Mouse (Mus musculus) G1E (cell line): ENCODE data around the gene Ccdc3.

Experiments used
- CTCF ChIP-seq: IDR thresholded peaks from 2 replicates; pipeline ENCODE4 v1.5.1; 2012; ENCODE audit warnings: low read depth, low read length, inconsistent platforms, mixed read lengths
- GATA1 ChIP-seq: IDR thresholded peaks from 2 replicates; pipeline ENCODE4 v1.6.1; 2012; ENCODE audit warnings: borderline replicate concordance, low read length, inconsistent platforms, mixed read lengths

DNA sequence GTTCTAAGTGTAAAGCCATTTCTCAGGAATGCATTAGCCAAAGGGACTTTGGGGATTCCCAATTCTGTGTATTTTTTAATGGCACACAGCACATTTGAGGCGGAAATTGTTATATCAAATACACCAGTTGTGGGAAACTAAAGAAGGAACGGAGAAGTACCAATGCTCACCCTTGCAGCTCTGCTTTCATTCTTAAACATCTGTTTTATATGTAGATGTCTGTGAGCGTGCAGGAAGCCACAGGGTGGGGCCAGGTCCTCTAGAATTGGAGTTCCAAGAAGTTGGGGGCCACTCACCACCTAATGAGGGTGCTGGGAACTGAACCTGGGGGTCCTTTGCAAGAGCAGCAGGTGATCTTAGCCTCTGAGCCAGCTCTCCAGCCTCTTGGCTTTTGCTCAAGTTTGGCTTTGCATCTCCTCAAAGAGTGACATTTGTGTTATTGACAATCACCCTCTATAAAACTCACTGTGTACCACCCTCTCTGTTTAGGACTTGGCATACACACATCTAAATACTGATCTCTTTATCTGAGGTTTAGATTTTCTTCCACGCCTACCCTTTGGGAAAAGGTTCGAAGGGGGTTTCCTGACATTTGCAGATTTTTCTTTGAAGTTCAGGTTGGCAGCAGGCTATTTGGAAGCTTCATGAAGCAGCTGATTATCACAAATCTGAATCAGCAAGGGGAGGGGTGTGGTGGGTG is 33.9 kb downstream of the Ccdc3 start:
- no peak for TF ChIP-seq GATA1
- TF ChIP-seq CTCF, result no peak
